Mouse (Mus musculus) small intestine, adult 2 months (tissue): ENCODE measurements around the gene Nobox.

Experiments
- CTCF ChIP-seq: fragments of 200-500 bp; IDR thresholded peaks from 2 replicates; pipeline ENCODE4 v1.5.1; 2012; ENCODE audit warnings: low read depth, mild to moderate bottlenecking, control low read depth, inconsistent platforms, low read length, moderate library complexity, mixed read lengths; ENCODE audit not compliant: insufficient replicate concordance, insufficient read length; ENCODE audit errors: extremely low read depth
- POLR2A ChIP-seq: fragments of 200-500 bp; IDR thresholded peaks from 2 replicates; pipeline ENCODE4 v1.6.1; 2012; ENCODE audit warnings: low read depth, mild to moderate bottlenecking, control low read depth, inconsistent platforms, low read length, moderate library complexity

DNA sequence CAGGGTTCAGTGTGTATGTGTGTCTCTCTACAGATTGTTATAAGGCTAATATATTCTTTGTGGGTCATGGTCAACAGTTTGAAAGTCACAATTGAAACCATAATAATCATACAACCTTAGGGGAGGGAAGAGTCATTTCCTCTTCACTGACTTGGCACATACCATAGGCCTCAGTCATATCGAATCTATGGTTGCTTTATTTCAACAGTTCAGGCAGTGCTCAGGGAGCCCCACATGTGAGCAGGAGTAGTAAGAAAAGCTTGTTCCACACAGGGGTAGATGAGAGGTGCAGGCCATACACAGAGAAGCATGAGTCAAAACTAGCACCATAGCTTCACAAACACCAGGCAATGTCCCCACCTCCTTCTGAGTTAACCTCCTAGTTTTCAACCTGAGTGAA lies 33.7 kb upstream of the Nobox start:
- TF ChIP-seq POLR2A (no peak), CTCF (no peak)
